Mouse (Mus musculus): Measurements from ENCODE around the gene Shc1. TPM values are rescaled to one million over a fixed set of nuclear protein-coding genes. Genes with fewer than 3 reads are reported as not detected.

Gene Shc1
- polyA plus RNA-seq, 1 experiment from 2014 or later = 57.5 TPM

- WGBS = 83% methylated on average over 7 of the region's 7 CpGs
- Histone ChIP-seq H3K27me3 (replicated peaks) (no peaks in the 10 kb centered on the region), H3K4me3 (no peak overlapping the region), H3K27ac (no peak overlapping the region), H3K9ac (no peak overlapping the region), H3K4me1 (no peaks in the 10 kb centered on the region), H3K9me3 (no peaks in the 10 kb centered on the region), H3K36me3 (peaks cover 24% of the 10 kb centered on the region), H3K4me2 (replicated peaks) (no peak overlapping the region)
- no peak for ATAC-seq (ENCODE audit: low FRiP score, low read depth)
Measured at GRCm38 (mm10) chr3:89472280-89472679, 54.0 kb downstream of the Shc1 start.

GRCm38 (mm10) chr3:89473838-89474237 lies 55.6 kb downstream of the Shc1 start:
- H3K4me3 ChIP-seq = no peak overlapping the region
- 76% methylated on average over 6 of the region's 6 CpGs for WGBS
- no peak for ATAC-seq (ENCODE audit: low FRiP score, low read depth)
- no peaks in the 10 kb centered on the region for H3K4me1 ChIP-seq
- H3K27ac ChIP-seq = no peak overlapping the region
- H3K9ac ChIP-seq = no peak overlapping the region
- H3K27me3 ChIP-seq (replicated peaks) = no peaks in the 10 kb centered on the region
- H3K4me2 ChIP-seq (replicated peaks) = no peak overlapping the region
- peaks cover 9% of the 10 kb centered on the region for H3K36me3 ChIP-seq
- no peaks in the 10 kb centered on the region for H3K9me3 ChIP-seq

- ATAC-seq (ENCODE audit: low FRiP score, low read depth) = no peak
- Histone ChIP-seq H3K4me2 (replicated peaks) (no peak overlapping the region), H3K4me3 (no peak overlapping the region), H3K27me3 (replicated peaks) (no peaks in the 10 kb centered on the region), H3K9me3 (no peaks in the 10 kb centered on the region), H3K27ac (no peak overlapping the region), H3K36me3 (no peaks in the 10 kb centered on the region), H3K9ac (no peak overlapping the region), H3K4me1 (no peaks in the 10 kb centered on the region)
- 73% methylated on average over 6 of the region's 6 CpGs for WGBS
Measured at GRCm38 (mm10) chr3:89479055-89479454, 60.8 kb downstream of the Shc1 start.

Other genes with a start within 250 kb of the Shc1 start
- gene Scamp3, start 241.0 kb upstream of the Shc1 start, polyA plus RNA-seq (2016; fragmentation: Nextera tagmentation; extraction: Ambion mirVana) = 109 and 110 TPM in 2 replicates
- gene Fam189b, start 235.3 kb upstream of the Shc1 start, polyA plus RNA-seq (2016; fragmentation: Nextera tagmentation; extraction: Ambion mirVana) = 34.1 and 42.5 TPM in 2 replicates
- 44.0 and 50.3 TPM in 2 replicates for gene Gba, start 215.5 kb upstream of the Shc1 start, polyA plus RNA-seq (2016; fragmentation: Nextera tagmentation; extraction: Ambion mirVana)
- gene Thbs3, start 203.3 kb upstream of the Shc1 start, polyA plus RNA-seq (2016; fragmentation: Nextera tagmentation; extraction: Ambion mirVana) = 46.4 and 48.2 TPM in 2 replicates
- 174 TPM in 2 replicates for gene Mtx1, start 191.4 kb upstream of the Shc1 start, polyA plus RNA-seq (2016; fragmentation: Nextera tagmentation; extraction: Ambion mirVana)
- 0.84 and 1.1 TPM in 2 replicates for gene Muc1, start 189.4 kb upstream of the Shc1 start, polyA plus RNA-seq (2016; fragmentation: Nextera tagmentation; extraction: Ambion mirVana)
- 232 and 252 TPM in 2 replicates for gene Krtcap2, start 172.5 kb upstream of the Shc1 start, polyA plus RNA-seq (2016; fragmentation: Nextera tagmentation; extraction: Ambion mirVana)
- 32.4 and 33.5 TPM in 2 replicates for gene Trim46, start 172.1 kb upstream of the Shc1 start, polyA plus RNA-seq (2016; fragmentation: Nextera tagmentation; extraction: Ambion mirVana)
- 76.4 and 83.4 TPM in 2 replicates for gene Dpm3, start 159.1 kb upstream of the Shc1 start, polyA plus RNA-seq (2016; fragmentation: Nextera tagmentation; extraction: Ambion mirVana)
- gene Slc50a1, start 147.9 kb upstream of the Shc1 start, polyA plus RNA-seq (2016; fragmentation: Nextera tagmentation; extraction: Ambion mirVana) = 39.0 and 40.2 TPM in 2 replicates
- gene Efna1, start 137.3 kb upstream of the Shc1 start, polyA plus RNA-seq (2016; fragmentation: Nextera tagmentation; extraction: Ambion mirVana) = 14.4 and 15.9 TPM in 2 replicates
- gene Efna3, start 95.5 kb upstream of the Shc1 start, polyA plus RNA-seq (2016; fragmentation: Nextera tagmentation; extraction: Ambion mirVana) = 51.3 and 54.7 TPM in 2 replicates
- gene Efna4, start 80.4 kb upstream of the Shc1 start, polyA plus RNA-seq (2016; fragmentation: Nextera tagmentation; extraction: Ambion mirVana) = 15.8 and 17.8 TPM in 2 replicates
- gene Adam15, start 68.4 kb upstream of the Shc1 start, polyA plus RNA-seq (2016; fragmentation: Nextera tagmentation; extraction: Ambion mirVana) = 37.1 and 40.4 TPM in 2 replicates
- 0.10 and 0.17 TPM in 2 replicates for gene Dcst2, start 56.5 kb upstream of the Shc1 start, polyA plus RNA-seq (2016; fragmentation: Nextera tagmentation; extraction: Ambion mirVana)
- 0.57 and 0.68 TPM in 2 replicates for gene Dcst1, start 53.2 kb upstream of the Shc1 start, polyA plus RNA-seq (2016; fragmentation: Nextera tagmentation; extraction: Ambion mirVana)
- gene Zbtb7b, start 23.7 kb upstream of the Shc1 start, polyA plus RNA-seq (2016; fragmentation: Nextera tagmentation; extraction: Ambion mirVana) = 0.70 and 0.71 TPM in 2 replicates
- gene Lenep, start 15.7 kb upstream of the Shc1 start, polyA plus RNA-seq (2016; fragmentation: Nextera tagmentation; extraction: Ambion mirVana) = 0.37 and 0.46 TPM in 2 replicates
- gene Flad1, start 6.6 kb upstream of the Shc1 start, polyA plus RNA-seq (2016; fragmentation: Nextera tagmentation; extraction: Ambion mirVana) = 33.4 and 35.0 TPM in 2 replicates
- 252 and 272 TPM in 2 replicates for gene Cks1b, start 60 bp upstream of the Shc1 start, polyA plus RNA-seq (2016; fragmentation: Nextera tagmentation; extraction: Ambion mirVana)
- 55.9 and 57.3 TPM in 2 replicates for gene Pygo2, start 11.8 kb downstream of the Shc1 start, polyA plus RNA-seq (2016; fragmentation: Nextera tagmentation; extraction: Ambion mirVana)
- gene Pbxip1, start 18.3 kb downstream of the Shc1 start, polyA plus RNA-seq (2016; fragmentation: Nextera tagmentation; extraction: Ambion mirVana) = 15.5 and 16.8 TPM in 2 replicates
- 81.6 and 84.1 TPM in 2 replicates for gene Pmvk, start 36.1 kb downstream of the Shc1 start, polyA plus RNA-seq (2016; fragmentation: Nextera tagmentation; extraction: Ambion mirVana)
- 2.7 and 3.4 TPM in 2 replicates for gene Kcnn3, start 101.7 kb downstream of the Shc1 start, polyA plus RNA-seq (2016; fragmentation: Nextera tagmentation; extraction: Ambion mirVana)